Mouse (Mus musculus): Measurements from ENCODE around the gene Ccdc92b. TPM values are rescaled to one million over a fixed set of nuclear protein-coding genes. Genes with fewer than 3 reads are reported as not detected.

Ccdc92b gene
- polyA plus RNA-seq, 1 experiment from 2014 or later, result 0.31 TPM

- Histone ChIP-seq H3K36me3 (no peaks in the 10 kb centered on the region), H3K27me3 (peaks cover 76% of the 10 kb centered on the region), H3K4me2 (peak overlapping the region; percentile 54), H3K9ac (no peak overlapping the region), H3K27ac (no peak overlapping the region), H3K4me1 (peaks cover 9% of the 10 kb centered on the region), H3K9me3 (no peaks in the 10 kb centered on the region), H3K4me3 (peak overlapping the region; percentile 36)
- ATAC-seq (ENCODE audit: insufficient number of reproducible peaks, low FRiP score, low TSS enrichment, low read depth), result no peak
- 4% methylated on average over 64 of the region's 66 CpGs for WGBS
Measured at GRCm38 (mm10) chr11:74589401-74590238, 29.8 kb upstream of the Ccdc92b start.

DNA sequence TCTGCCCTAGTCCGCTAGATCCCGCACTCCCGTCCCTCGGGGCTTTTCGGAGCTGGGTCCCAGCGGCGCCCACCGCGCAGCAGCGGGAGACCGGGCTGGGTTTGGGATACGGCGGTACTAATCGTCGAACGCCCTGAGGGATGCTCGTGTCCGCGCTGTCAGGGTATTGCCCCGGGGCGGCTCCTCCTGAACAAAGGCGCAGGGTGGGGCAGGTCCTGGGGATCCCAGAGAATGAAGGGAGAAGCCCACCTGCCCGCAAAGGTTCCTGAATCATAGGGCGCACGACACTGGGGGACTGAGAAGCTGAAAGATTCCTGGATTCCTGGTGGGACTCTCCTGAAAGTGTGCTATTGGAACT lies 29.2 kb upstream of the Ccdc92b start:
- H3K27me3 ChIP-seq, result peaks cover 75% of the 10 kb centered on the region
- no peak for ATAC-seq (ENCODE audit: insufficient number of reproducible peaks, low FRiP score, low TSS enrichment, low read depth)
- H3K4me1 ChIP-seq, result peaks cover 9% of the 10 kb centered on the region
- no peak overlapping the region for H3K27ac ChIP-seq
- H3K9me3 ChIP-seq, result no peaks in the 10 kb centered on the region
- H3K4me3 ChIP-seq, result peak overlapping the region; percentile 36
- peak overlapping the region; percentile 54 for H3K4me2 ChIP-seq
- H3K36me3 ChIP-seq, result no peaks in the 10 kb centered on the region
- under 1% methylated on average over 25 of the region's 25 CpGs for WGBS
- H3K9ac ChIP-seq, result no peak overlapping the region

DNA sequence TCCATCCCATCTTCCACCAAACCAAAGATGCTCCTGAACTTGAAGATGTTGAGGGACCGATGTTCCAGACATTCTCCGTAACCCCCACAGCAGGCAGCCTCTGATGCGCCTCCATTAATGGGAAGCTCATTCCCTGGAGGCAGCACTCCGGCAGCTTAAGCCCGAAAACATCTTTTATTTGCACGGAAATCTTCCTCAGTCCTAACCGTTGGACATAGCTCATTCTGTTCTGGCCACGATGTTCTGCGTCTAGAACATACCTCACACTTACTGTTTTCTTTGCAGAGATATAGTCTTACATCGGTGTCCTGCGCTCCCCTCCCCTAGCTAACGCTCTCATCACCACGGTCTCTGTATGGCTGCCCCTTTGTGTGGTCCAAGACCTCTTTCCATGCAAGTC lies 28.7 kb upstream of the Ccdc92b start:
- H3K9me3 ChIP-seq, result no peaks in the 10 kb centered on the region
- ATAC-seq (ENCODE audit: insufficient number of reproducible peaks, low FRiP score, low TSS enrichment, low read depth), result no peak
- H3K9ac ChIP-seq, result no peak overlapping the region
- H3K4me3 ChIP-seq, result no peak overlapping the region
- WGBS, result 39% methylated on average over 13 of the region's 13 CpGs
- no peaks in the 10 kb centered on the region for H3K36me3 ChIP-seq
- H3K4me2 ChIP-seq, result no peak overlapping the region
- H3K27ac ChIP-seq, result no peak overlapping the region
- H3K27me3 ChIP-seq, result peaks cover 72% of the 10 kb centered on the region
- H3K4me1 ChIP-seq, result peaks cover 9% of the 10 kb centered on the region

DNA sequence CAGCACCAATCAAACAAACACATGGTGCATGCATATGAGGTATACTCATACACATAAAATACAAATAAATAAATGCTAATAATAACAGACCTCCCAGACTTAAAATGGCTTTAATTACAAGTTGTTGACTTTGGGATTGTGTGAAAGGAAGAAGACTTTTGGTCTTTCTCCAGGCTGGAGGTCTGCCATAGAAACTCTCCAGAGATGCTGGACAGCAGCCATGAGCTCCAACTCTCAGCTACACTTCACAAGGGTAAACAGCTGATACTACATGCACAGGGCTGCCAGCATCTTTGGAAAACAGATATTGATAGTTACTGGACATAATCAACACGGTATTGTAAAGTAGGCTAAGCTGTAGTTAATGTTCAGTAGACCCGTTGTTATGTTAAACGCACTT lies 27.2 kb upstream of the Ccdc92b start:
- H3K27ac ChIP-seq, result no peak overlapping the region
- H3K4me3 ChIP-seq, result no peak overlapping the region
- no peak overlapping the region for H3K9ac ChIP-seq
- ATAC-seq (ENCODE audit: insufficient number of reproducible peaks, low FRiP score, low TSS enrichment, low read depth), result no peak
- 80% methylated on average over 3 of the region's 3 CpGs for WGBS
- H3K36me3 ChIP-seq, result no peaks in the 10 kb centered on the region
- H3K4me1 ChIP-seq, result peaks cover 9% of the 10 kb centered on the region
- no peak overlapping the region for H3K4me2 ChIP-seq
- H3K27me3 ChIP-seq, result peaks cover 58% of the 10 kb centered on the region
- no peaks in the 10 kb centered on the region for H3K9me3 ChIP-seq

GRCm38 (mm10) chr11:74597283-74597989 lies 22.0 kb upstream of the Ccdc92b start:
- no peak for ATAC-seq (ENCODE audit: insufficient number of reproducible peaks, low FRiP score, low TSS enrichment, low read depth)
- H3K4me2 ChIP-seq, result no peak overlapping the region
- no peaks in the 10 kb centered on the region for H3K36me3 ChIP-seq
- no peak overlapping the region for H3K27ac ChIP-seq
- H3K4me1 ChIP-seq, result no peaks in the 10 kb centered on the region
- no peaks in the 10 kb centered on the region for H3K9me3 ChIP-seq
- H3K4me3 ChIP-seq, result no peak overlapping the region
- peaks cover 8% of the 10 kb centered on the region for H3K27me3 ChIP-seq
- H3K9ac ChIP-seq, result no peak overlapping the region
- 63% methylated on average over 4 of the region's 4 CpGs for WGBS

DNA sequence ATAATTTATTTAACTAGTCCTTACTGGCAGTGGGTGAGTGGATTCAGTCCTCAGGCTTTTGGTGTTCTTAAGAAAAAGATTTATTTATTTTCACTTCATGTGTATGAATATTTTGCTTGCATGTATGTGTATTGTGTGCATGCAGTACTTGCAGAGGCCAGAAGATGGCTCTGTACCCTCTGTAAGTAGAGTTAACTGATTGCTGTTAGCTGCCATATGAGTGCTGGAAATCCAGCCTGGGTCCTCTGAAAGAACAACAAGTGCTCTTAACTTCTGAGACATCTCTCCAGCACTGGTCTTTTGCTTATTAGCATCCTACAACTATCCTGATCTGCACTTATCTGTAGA lies 21.4 kb upstream of the Ccdc92b start:
- no peak overlapping the region for H3K4me3 ChIP-seq
- no peaks in the 10 kb centered on the region for H3K4me1 ChIP-seq
- H3K27ac ChIP-seq, result no peak overlapping the region
- no peak for ATAC-seq (ENCODE audit: insufficient number of reproducible peaks, low FRiP score, low TSS enrichment, low read depth)
- no peak overlapping the region for H3K4me2 ChIP-seq
- no peak overlapping the region for H3K9ac ChIP-seq
- H3K9me3 ChIP-seq, result no peaks in the 10 kb centered on the region
- no peaks in the 10 kb centered on the region for H3K36me3 ChIP-seq
- peaks cover 3% of the 10 kb centered on the region; the same call in 1 of the 2 replicates for H3K27me3 ChIP-seq

DNA sequence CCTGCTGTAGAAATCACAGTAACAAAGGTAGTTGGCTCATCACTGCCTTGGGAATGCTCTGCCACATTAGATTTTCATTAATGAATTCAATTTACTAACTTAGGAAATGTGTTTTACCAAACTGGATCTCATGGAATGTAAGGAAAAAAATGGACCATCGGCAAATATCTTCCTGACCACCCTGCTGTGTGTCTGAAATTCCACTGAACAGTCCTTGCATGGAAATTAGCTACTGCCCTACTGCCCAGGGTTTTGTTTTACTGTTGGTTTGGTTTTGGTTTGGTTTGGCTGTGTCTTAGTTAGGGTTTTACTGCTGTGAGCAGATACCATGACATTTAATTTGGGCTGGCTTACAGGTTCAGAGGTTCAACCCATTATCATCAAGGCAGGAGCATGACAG lies 17.1 kb upstream of the Ccdc92b start:
- H3K4me1 ChIP-seq, result no peaks in the 10 kb centered on the region
- no peak overlapping the region for H3K4me3 ChIP-seq
- H3K27ac ChIP-seq, result no peak overlapping the region
- H3K36me3 ChIP-seq, result no peaks in the 10 kb centered on the region
- WGBS, result 72% methylated on average over 1 of the region's 1 CpGs
- H3K9ac ChIP-seq, result no peak overlapping the region
- no peak overlapping the region for H3K4me2 ChIP-seq
- H3K27me3 ChIP-seq, result no peaks in the 10 kb centered on the region
- H3K9me3 ChIP-seq, result no peaks in the 10 kb centered on the region
- ATAC-seq (ENCODE audit: insufficient number of reproducible peaks, low FRiP score, low TSS enrichment, low read depth), result no peak

DNA sequence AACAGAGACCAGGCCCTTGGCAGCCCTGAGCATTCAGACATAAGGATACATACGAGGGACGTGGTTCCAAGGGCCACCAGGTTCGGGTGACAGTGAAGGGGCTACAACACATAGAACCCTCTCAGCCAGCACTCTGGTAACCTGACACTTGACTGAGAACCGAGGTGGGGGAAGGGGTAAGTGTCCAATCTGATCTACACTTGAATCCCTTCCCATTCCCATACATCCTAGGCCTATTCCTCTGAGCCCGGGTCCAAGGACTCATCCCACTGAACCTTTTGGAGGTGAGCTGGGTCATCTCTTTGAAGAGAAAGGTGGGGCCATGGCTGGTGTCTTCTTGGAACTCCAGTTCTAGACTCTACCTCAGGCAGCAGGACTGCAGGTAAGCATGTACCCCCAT lies 9.3 kb upstream of the Ccdc92b start:
- 11% methylated on average over 5 of the region's 5 CpGs for WGBS
- Histone ChIP-seq H3K4me1 (peaks cover 6% of the 10 kb centered on the region), H3K9ac (no peak overlapping the region), H3K4me3 (no peak overlapping the region), H3K36me3 (no peaks in the 10 kb centered on the region), H3K4me2 (no peak overlapping the region), H3K27me3 (peaks cover 53% of the 10 kb centered on the region), H3K9me3 (no peaks in the 10 kb centered on the region), H3K27ac (no peak overlapping the region)
- ATAC-seq (ENCODE audit: insufficient number of reproducible peaks, low FRiP score, low TSS enrichment, low read depth), result no peak

- H3K9me3 ChIP-seq, result no peaks in the 10 kb centered on the region
- peak within 1 kb of the TSS; percentile 47 for H3K4me2 ChIP-seq
- H3K4me3 ChIP-seq, result peak within 1 kb of the TSS; percentile 30
- H3K36me3 ChIP-seq, result no peaks in the 10 kb centered on the region
- no peak within 1 kb of the TSS for H3K9ac ChIP-seq
- ATAC-seq (ENCODE audit: insufficient number of reproducible peaks, low FRiP score, low TSS enrichment, low read depth), result no peak
- H3K4me1 ChIP-seq, result peaks cover 6% of the 10 kb centered on the region
- 1% methylated on average over 49 of the region's 50 CpGs for WGBS
- H3K27me3 ChIP-seq, result peaks cover 54% of the 10 kb centered on the region
- no peak within 1 kb of the TSS for H3K27ac ChIP-seq
Measured at GRCm38 (mm10) chr11:74610545-74611176, 8.7 kb upstream of the Ccdc92b start, which contains the start of gene Rap1gap2. TSS of gene Rap1gap2 (minus strand) at chr11:74610915.

DNA sequence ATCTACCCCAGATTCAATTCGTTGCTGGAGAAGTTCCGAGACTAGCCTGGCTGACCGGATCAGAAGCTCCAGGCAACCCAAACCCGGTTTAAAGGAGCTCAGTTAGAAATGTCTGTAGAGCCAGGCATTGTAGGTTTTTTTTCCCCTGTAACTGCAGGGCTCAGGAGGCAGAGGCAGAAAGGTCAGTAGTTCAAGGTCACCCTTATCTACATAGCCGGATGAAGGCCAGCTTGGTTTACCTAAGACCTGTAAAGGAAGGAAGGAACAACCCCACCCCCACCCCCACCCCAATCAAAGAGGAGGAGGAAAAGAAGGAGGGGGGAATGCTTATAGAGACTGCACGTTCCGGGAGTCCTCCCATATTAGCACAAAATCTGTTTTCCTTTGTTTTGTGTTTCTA lies 8.0 kb upstream of the Ccdc92b start:
- 16% methylated on average over 7 of the region's 7 CpGs for WGBS
- H3K9ac ChIP-seq, result no peak overlapping the region
- peaks cover 62% of the 10 kb centered on the region for H3K27me3 ChIP-seq
- H3K4me2 ChIP-seq, result no peak overlapping the region
- H3K36me3 ChIP-seq, result no peaks in the 10 kb centered on the region
- peaks cover 6% of the 10 kb centered on the region for H3K4me1 ChIP-seq
- no peak overlapping the region for H3K27ac ChIP-seq
- H3K4me3 ChIP-seq, result no peak overlapping the region
- H3K9me3 ChIP-seq, result no peaks in the 10 kb centered on the region
- no peak for ATAC-seq (ENCODE audit: insufficient number of reproducible peaks, low FRiP score, low TSS enrichment, low read depth)

DNA sequence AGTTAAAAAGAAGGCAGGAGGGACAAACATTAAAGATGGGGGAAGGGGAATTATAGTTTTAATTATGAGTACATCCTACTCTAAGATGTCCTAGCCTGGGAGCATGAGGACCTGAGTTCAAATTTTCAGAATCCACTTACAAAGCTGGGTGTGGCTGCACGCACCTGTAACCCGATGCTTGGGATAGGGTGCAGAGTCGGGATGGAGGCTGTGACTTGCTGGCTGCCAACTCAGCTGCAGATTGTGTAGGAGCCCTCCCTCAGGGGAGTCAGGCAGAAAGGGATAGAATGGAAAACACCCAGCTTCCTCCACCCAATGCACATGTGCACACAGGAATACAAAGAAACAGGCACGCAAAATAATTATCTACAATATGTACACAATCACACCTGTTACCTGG lies 6.0 kb upstream of the Ccdc92b start:
- Histone ChIP-seq H3K27ac (no peak overlapping the region), H3K4me2 (no peak overlapping the region), H3K9ac (no peak overlapping the region), H3K4me1 (peaks cover 6% of the 10 kb centered on the region), H3K36me3 (no peaks in the 10 kb centered on the region), H3K4me3 (no peak overlapping the region), H3K27me3 (peaks cover 57% of the 10 kb centered on the region), H3K9me3 (no peaks in the 10 kb centered on the region)
- WGBS, result 61% methylated on average over 4 of the region's 4 CpGs
- no peak for ATAC-seq (ENCODE audit: insufficient number of reproducible peaks, low FRiP score, low TSS enrichment, low read depth)

GRCm38 (mm10) chr11:74615571-74615970 lies 3.8 kb upstream of the Ccdc92b start:
- no peak overlapping the region for H3K4me3 ChIP-seq
- H3K27me3 ChIP-seq, result peaks cover 53% of the 10 kb centered on the region
- 49% methylated on average over 5 of the region's 5 CpGs for WGBS
- no peak overlapping the region for H3K9ac ChIP-seq
- no peak for ATAC-seq (ENCODE audit: insufficient number of reproducible peaks, low FRiP score, low TSS enrichment, low read depth)
- H3K4me2 ChIP-seq, result no peak overlapping the region
- H3K9me3 ChIP-seq, result no peaks in the 10 kb centered on the region
- H3K27ac ChIP-seq, result no peak overlapping the region
- no peaks in the 10 kb centered on the region for H3K36me3 ChIP-seq
- H3K4me1 ChIP-seq, result peaks cover 12% of the 10 kb centered on the region
